Mouse (Mus musculus): ENCODE measurements around the gene Vps33a.
"Not testable (repeated sequence)": the region's sequence is repeated elsewhere in the genome, so short reads cannot be mapped to it uniquely, and the experiment has no call there.

Gene Vps33a

GRCm38 (mm10) chr5:123528641-123529040 lies 44.2 kb downstream of the Vps33a start:
- in situ Hi-C loops (cut with MboI; ENCODE audit: low pct_unique_long_range_greater_than_20kb in 1 of 2, low sequenced_read_pairs in 2 of 2, unreplicated experiment in 1 of 2), result no loop called here

GRCm38 (mm10) chr5:123525916-123526495 lies 46.8 kb downstream of the Vps33a start:
- in situ Hi-C loops (cut with MboI; ENCODE audit: low pct_unique_long_range_greater_than_20kb in 1 of 2, low sequenced_read_pairs in 2 of 2, unreplicated experiment in 1 of 2), result no loop called here

- in situ Hi-C loops (cut with MboI; ENCODE audit: low pct_unique_long_range_greater_than_20kb in 1 of 2, low sequenced_read_pairs in 2 of 2, unreplicated experiment in 1 of 2), result no loop called here
Observed at GRCm38 (mm10) chr5:123525281-123525680, 47.6 kb downstream of the Vps33a start, which contains the start of gene Gm49027. Gene Gm49027, minus strand, starts transcription at chr5:123525488.

GRCm38 (mm10) chr5:123524393-123524750 lies 48.5 kb downstream of the Vps33a start:
- in situ Hi-C loops (cut with MboI; ENCODE audit: low pct_unique_long_range_greater_than_20kb in 1 of 2, low sequenced_read_pairs in 2 of 2, unreplicated experiment in 1 of 2), result no loop called here

GRCm38 (mm10) chr5:123523692-123524392 lies 49.0 kb downstream of the Vps33a start, which contains the start of gene Diablo:
Gene Diablo, minus strand, starts transcription at chr5:123524176.
- in situ Hi-C loops (cut with MboI; ENCODE audit: low pct_unique_long_range_greater_than_20kb in 1 of 2, low sequenced_read_pairs in 2 of 2, unreplicated experiment in 1 of 2), result no loop called here

GRCm38 (mm10) chr5:123522166-123522565 lies 50.7 kb downstream of the Vps33a start:
- in situ Hi-C loops (cut with MboI; ENCODE audit: low pct_unique_long_range_greater_than_20kb in 1 of 2, low sequenced_read_pairs in 2 of 2, unreplicated experiment in 1 of 2), result no loop called here

GRCm38 (mm10) chr5:123521621-123522020 lies 51.2 kb downstream of the Vps33a start:
- in situ Hi-C loops (cut with MboI; ENCODE audit: low pct_unique_long_range_greater_than_20kb in 1 of 2, low sequenced_read_pairs in 2 of 2, unreplicated experiment in 1 of 2), result no loop called here

GRCm38 (mm10) chr5:123520666-123521065 lies 52.2 kb downstream of the Vps33a start:
- in situ Hi-C loops (cut with MboI; ENCODE audit: low pct_unique_long_range_greater_than_20kb in 1 of 2, low sequenced_read_pairs in 2 of 2, unreplicated experiment in 1 of 2), result no loop called here

GRCm38 (mm10) chr5:123514871-123515270 lies 58.0 kb downstream of the Vps33a start:
- in situ Hi-C loops (cut with MboI; ENCODE audit: low pct_unique_long_range_greater_than_20kb in 1 of 2, low sequenced_read_pairs in 2 of 2, unreplicated experiment in 1 of 2), result no loop called here

- in situ Hi-C loops (cut with MboI; ENCODE audit: low pct_unique_long_range_greater_than_20kb in 1 of 2, low sequenced_read_pairs in 2 of 2, unreplicated experiment in 1 of 2), result no loop called here
Observed at GRCm38 (mm10) chr5:123512102-123512501, 60.7 kb downstream of the Vps33a start.

- in situ Hi-C loops (cut with MboI; ENCODE audit: low pct_unique_long_range_greater_than_20kb in 1 of 2, low sequenced_read_pairs in 2 of 2, unreplicated experiment in 1 of 2), result not testable (repeated sequence)
Observed at GRCm38 (mm10) chr5:123511426-123511825, 61.4 kb downstream of the Vps33a start.

- in situ Hi-C loops (cut with MboI; ENCODE audit: low pct_unique_long_range_greater_than_20kb in 1 of 2, low sequenced_read_pairs in 2 of 2, unreplicated experiment in 1 of 2), result no loop called here
Observed at GRCm38 (mm10) chr5:123510160-123510559, 62.7 kb downstream of the Vps33a start, which contains the start of gene B3gnt4. Gene B3gnt4, plus strand, starts transcription at chr5:123510460.

GRCm38 (mm10) chr5:123508921-123509320 lies 63.9 kb downstream of the Vps33a start:
- in situ Hi-C loops (cut with MboI; ENCODE audit: low pct_unique_long_range_greater_than_20kb in 1 of 2, low sequenced_read_pairs in 2 of 2, unreplicated experiment in 1 of 2), result no loop called here

GRCm38 (mm10) chr5:123507936-123508723 lies 64.7 kb downstream of the Vps33a start:
- in situ Hi-C loops (cut with MboI; ENCODE audit: low pct_unique_long_range_greater_than_20kb in 1 of 2, low sequenced_read_pairs in 2 of 2, unreplicated experiment in 1 of 2), result no loop called here

GRCm38 (mm10) chr5:123501973-123502372 lies 70.9 kb downstream of the Vps33a start:
- in situ Hi-C loops (cut with MboI; ENCODE audit: low pct_unique_long_range_greater_than_20kb in 1 of 2, low sequenced_read_pairs in 2 of 2, unreplicated experiment in 1 of 2), result no loop called here

GRCm38 (mm10) chr5:123499717-123500116 lies 73.1 kb downstream of the Vps33a start:
- in situ Hi-C loops (cut with MboI; ENCODE audit: low pct_unique_long_range_greater_than_20kb in 1 of 2, low sequenced_read_pairs in 2 of 2, unreplicated experiment in 1 of 2), result no loop called here

GRCm38 (mm10) chr5:123489935-123490334 lies 82.9 kb downstream of the Vps33a start:
- in situ Hi-C loops (cut with MboI; ENCODE audit: low pct_unique_long_range_greater_than_20kb in 1 of 2, low sequenced_read_pairs in 2 of 2, unreplicated experiment in 1 of 2), result no loop called here

- in situ Hi-C loops (cut with MboI; ENCODE audit: low pct_unique_long_range_greater_than_20kb in 1 of 2, low sequenced_read_pairs in 2 of 2, unreplicated experiment in 1 of 2), result no loop called here
Observed at GRCm38 (mm10) chr5:123489112-123489785, 83.6 kb downstream of the Vps33a start, which contains the start of the genes Lrrc43 and Il31. Gene Lrrc43, plus strand, starts transcription at chr5:123489305. Gene Il31, minus strand, starts transcription at chr5:123489489.

Measured in mouse embryonic stem cell (cell line).